Mouse (Mus musculus) limb, embryonic 12.5 days (tissue): Measurements from ENCODE around the gene Pcdh15. TPM values are rescaled to one million over a fixed set of nuclear protein-coding genes. Genes with fewer than 3 reads are reported as not detected.

ENCODE experiments used
- ATAC-seq: fragments of 200-750 bp; cut with Nextera tagmentation; 2 replicates; pipeline ENCODE4 v1.8.0; 2017; ENCODE audit warnings: low read depth, moderate TSS enrichment; ENCODE audit not compliant: insufficient number of reproducible peaks, insufficient read depth, low FRiP score, low TSS enrichment
- H3K27ac ChIP-seq: fragments of 300-500 bp; sonication (generic); 2 replicates; pipeline ENCODE4 v1.5.1; 2016; ENCODE audit warnings: mild to moderate bottlenecking, moderate library complexity
- H3K27me3 ChIP-seq: fragments of 300-500 bp; sonication (generic); 2 replicates; pipeline ENCODE4 v1.6.1; 2016; ENCODE audit warnings: mild to moderate bottlenecking, moderate library complexity
- H3K36me3 ChIP-seq: fragments of 300-500 bp; sonication (generic); 2 replicates; pipeline ENCODE4 v1.6.1; 2016; ENCODE audit warnings: mild to moderate bottlenecking, moderate library complexity
- H3K4me1 ChIP-seq: fragments of 300-500 bp; sonication (generic); replicated peaks from 2 replicates; pipeline ENCODE4 v1.6.1; 2016
- H3K4me2 ChIP-seq: fragments of 300-500 bp; sonication (generic); 2 replicates; pipeline ENCODE4 v1.6.1; 2016; ENCODE audit warnings: mild to moderate bottlenecking, moderate library complexity
- H3K4me3 ChIP-seq: fragments of 300-500 bp; sonication (generic); replicated peaks from 2 replicates; pipeline ENCODE4 v1.5.1; 2016; ENCODE audit warnings: mild to moderate bottlenecking
- H3K9ac ChIP-seq: fragments of 300-500 bp; sonication (generic); replicated peaks from 2 replicates; pipeline ENCODE4 v1.6.1; 2016; ENCODE audit warnings: mild to moderate bottlenecking, moderate library complexity
- H3K9me3 ChIP-seq: fragments of 300-500 bp; sonication (generic); 2 replicates; pipeline ENCODE4 v1.6.1; 2016; ENCODE audit warnings: mild to moderate bottlenecking, moderate library complexity
- WGBS: fragments of 180-500 bp; shearing (Covaris S2); methylation state at CpG from one replicate; pipeline ENCODE4 v1.1.7; 2016; 5-methylcytosine and 5-hydroxymethylcytosine counted together
- polyA plus RNA-seq: library from polyadenylated mRNA; unstranded; fragments of >200 nt; fragmentation: Nextera tagmentation; extraction: Ambion mirVana; gene quantifications from 2 replicates; pipeline ENCODE4 v1.2.1, GENCODE M21; 2016

Pcdh15 gene
- polyA plus RNA-seq, 1 experiment from 2014 or later, result 2.6 TPM

DNA sequence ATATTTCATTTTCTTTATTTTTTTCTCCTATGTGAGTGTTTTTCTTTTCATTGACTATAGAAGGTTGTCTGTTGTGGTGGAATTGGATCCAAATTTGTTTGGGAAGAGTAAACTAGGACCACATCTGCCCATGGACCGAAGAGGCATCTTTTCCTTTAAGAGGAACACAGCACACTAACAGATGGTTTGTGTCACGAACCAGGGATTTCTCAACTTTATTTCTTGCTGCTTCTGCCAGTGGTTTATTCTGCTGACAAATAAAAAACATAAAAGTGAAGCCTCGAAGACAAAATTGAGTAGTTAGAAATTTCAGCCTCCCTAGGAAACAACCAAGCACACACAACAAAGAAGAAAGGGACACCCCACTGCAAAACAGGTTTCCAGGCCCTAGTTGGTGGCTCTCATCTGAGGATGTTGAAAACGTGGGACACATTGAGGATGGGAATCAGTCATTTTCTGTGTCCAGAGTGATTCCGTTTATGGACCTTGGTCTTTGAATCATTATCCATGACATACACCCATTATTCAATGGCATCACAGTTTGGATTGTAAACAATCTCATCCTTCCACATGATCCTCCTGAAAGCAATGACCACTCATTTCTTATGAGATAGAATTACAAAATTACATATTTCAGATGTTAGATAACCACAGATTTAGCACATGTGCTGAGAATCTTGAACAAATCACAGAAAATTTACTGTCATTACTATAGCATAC, 1206.5 kb downstream of the Pcdh15 start:
- Histone ChIP-seq H3K27ac (no peak overlapping the region), H3K27me3 (no peaks in the 10 kb centered on the region), H3K4me1 (no peaks in the 10 kb centered on the region), H3K4me2 (no peak overlapping the region), H3K36me3 (no peaks in the 10 kb centered on the region), H3K4me3 (no peak overlapping the region), H3K9me3 (no peaks in the 10 kb centered on the region), H3K9ac (no peak overlapping the region)
- WGBS, result 59% methylated on average over 5 of the region's 5 CpGs
- no peak for ATAC-seq

DNA sequence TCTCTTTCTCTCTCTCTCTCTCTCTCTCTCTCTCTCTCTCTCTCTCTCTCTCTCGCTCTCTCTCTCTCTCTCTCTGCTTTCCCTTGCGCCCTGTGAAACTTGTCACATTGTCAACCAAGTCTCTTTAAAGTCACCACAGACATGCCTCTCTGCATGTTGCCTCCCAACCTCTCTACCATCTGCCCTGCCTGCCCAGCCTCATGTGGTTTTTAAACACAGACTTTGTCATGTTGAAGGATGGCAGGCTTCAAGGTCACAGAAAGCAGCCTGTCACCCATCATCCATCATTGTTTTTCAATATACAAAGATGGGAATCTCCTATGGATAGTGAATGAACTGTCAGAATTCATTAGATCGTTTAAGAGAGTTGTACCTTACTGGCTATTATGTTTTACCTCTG, 1207.9 kb downstream of the Pcdh15 start:
- no peak for ATAC-seq
- H3K27ac ChIP-seq, result no peak overlapping the region
- no peak overlapping the region for H3K4me3 ChIP-seq
- 85% methylated on average over 3 of the region's 3 CpGs for WGBS
- no peaks in the 10 kb centered on the region for H3K4me1 ChIP-seq
- H3K36me3 ChIP-seq, result no peaks in the 10 kb centered on the region
- H3K9me3 ChIP-seq, result no peaks in the 10 kb centered on the region
- H3K9ac ChIP-seq, result no peak overlapping the region
- H3K4me2 ChIP-seq, result no peak overlapping the region
- no peaks in the 10 kb centered on the region for H3K27me3 ChIP-seq

- Histone ChIP-seq H3K4me2 (no peak overlapping the region), H3K9me3 (no peaks in the 10 kb centered on the region), H3K27me3 (no peaks in the 10 kb centered on the region), H3K36me3 (no peaks in the 10 kb centered on the region), H3K4me3 (no peak overlapping the region), H3K9ac (no peak overlapping the region), H3K27ac (no peak overlapping the region), H3K4me1 (no peaks in the 10 kb centered on the region)
- WGBS, result 93% methylated on average over 2 of the region's 2 CpGs
- no peak for ATAC-seq
These were observed 1216.9 kb downstream of the Pcdh15 start for GRCm38 (mm10) chr10:74316091-74316490.

DNA sequence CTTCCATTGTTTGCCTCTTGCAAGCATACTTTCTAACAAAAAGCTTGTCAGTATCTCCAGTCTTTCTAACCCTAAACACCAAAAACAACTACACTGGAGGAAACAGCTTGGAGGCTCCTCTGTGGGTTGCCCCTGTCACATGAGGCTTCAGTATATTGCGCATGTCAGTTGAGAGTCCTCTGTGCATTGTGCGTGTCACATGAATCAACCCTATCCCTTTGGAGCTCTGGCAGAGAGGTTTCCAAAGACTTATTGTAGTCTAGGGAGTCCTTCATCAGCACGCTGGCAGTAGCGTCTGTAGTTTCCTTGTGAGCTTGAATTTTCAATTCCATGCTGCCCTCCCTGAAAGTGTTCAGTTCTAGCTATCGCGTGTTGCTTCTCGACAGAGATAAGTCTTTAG, 1236.3 kb downstream of the Pcdh15 start:
- no peaks in the 10 kb centered on the region for H3K4me1 ChIP-seq
- H3K4me3 ChIP-seq, result no peak overlapping the region
- no peak overlapping the region for H3K9ac ChIP-seq
- no peak for ATAC-seq
- no peaks in the 10 kb centered on the region for H3K27me3 ChIP-seq
- no peaks in the 10 kb centered on the region for H3K9me3 ChIP-seq
- H3K36me3 ChIP-seq, result no peaks in the 10 kb centered on the region
- no peak overlapping the region for H3K27ac ChIP-seq
- no peak overlapping the region for H3K4me2 ChIP-seq
- WGBS, result 89% methylated on average over 7 of the region's 7 CpGs

GRCm38 (mm10) chr10:74339247-74340160, 1240.4 kb downstream of the Pcdh15 start:
- H3K4me2 ChIP-seq, result no peak overlapping the region
- 91% methylated on average over 3 of the region's 3 CpGs for WGBS
- no peak overlapping the region for H3K27ac ChIP-seq
- no peaks in the 10 kb centered on the region for H3K4me1 ChIP-seq
- H3K4me3 ChIP-seq, result no peak overlapping the region
- H3K36me3 ChIP-seq, result no peaks in the 10 kb centered on the region
- ATAC-seq, result no peak
- no peaks in the 10 kb centered on the region for H3K27me3 ChIP-seq
- no peak overlapping the region for H3K9ac ChIP-seq
- no peaks in the 10 kb centered on the region for H3K9me3 ChIP-seq

DNA sequence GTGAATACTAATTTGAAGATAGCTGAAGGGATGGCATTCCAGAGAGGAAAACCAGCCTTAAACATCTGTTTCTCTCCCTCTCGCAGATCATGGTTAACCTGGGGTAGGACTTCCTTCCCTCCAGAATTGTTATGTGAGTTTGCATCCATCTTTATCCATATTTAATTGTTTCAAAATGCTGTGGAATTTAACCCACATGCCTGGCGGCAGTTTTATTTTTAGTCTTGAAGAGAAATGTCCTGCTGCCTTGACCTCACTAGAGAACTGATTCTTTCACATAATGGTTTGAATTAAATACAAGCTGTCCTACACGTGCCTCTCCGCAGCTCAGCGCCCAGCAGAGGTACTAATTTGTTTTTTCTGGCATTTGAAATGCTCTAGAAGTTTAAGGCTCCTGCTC, 1260.4 kb downstream of the Pcdh15 start:
- Histone ChIP-seq H3K27me3 (no peaks in the 10 kb centered on the region), H3K9ac (no peak overlapping the region), H3K4me2 (no peak overlapping the region), H3K4me3 (no peak overlapping the region), H3K36me3 (no peaks in the 10 kb centered on the region), H3K4me1 (no peaks in the 10 kb centered on the region), H3K9me3 (no peaks in the 10 kb centered on the region), H3K27ac (no peak overlapping the region)
- WGBS, result 42% methylated on average over 5 of the region's 5 CpGs
- no peak for ATAC-seq

- Histone ChIP-seq H3K9ac (no peak overlapping the region), H3K9me3 (no peaks in the 10 kb centered on the region), H3K36me3 (no peaks in the 10 kb centered on the region), H3K4me3 (no peak overlapping the region), H3K27ac (no peak overlapping the region), H3K27me3 (no peaks in the 10 kb centered on the region; the same call in 1 of the 2 replicates), H3K4me1 (peaks cover 5% of the 10 kb centered on the region; the same call in 1 of the 2 replicates), H3K4me2 (no peak overlapping the region)
- no peak for ATAC-seq
- 85% methylated on average over 1 of the region's 1 CpGs for WGBS
These were observed 1279.6 kb downstream of the Pcdh15 start for GRCm38 (mm10) chr10:74378697-74379096.

DNA sequence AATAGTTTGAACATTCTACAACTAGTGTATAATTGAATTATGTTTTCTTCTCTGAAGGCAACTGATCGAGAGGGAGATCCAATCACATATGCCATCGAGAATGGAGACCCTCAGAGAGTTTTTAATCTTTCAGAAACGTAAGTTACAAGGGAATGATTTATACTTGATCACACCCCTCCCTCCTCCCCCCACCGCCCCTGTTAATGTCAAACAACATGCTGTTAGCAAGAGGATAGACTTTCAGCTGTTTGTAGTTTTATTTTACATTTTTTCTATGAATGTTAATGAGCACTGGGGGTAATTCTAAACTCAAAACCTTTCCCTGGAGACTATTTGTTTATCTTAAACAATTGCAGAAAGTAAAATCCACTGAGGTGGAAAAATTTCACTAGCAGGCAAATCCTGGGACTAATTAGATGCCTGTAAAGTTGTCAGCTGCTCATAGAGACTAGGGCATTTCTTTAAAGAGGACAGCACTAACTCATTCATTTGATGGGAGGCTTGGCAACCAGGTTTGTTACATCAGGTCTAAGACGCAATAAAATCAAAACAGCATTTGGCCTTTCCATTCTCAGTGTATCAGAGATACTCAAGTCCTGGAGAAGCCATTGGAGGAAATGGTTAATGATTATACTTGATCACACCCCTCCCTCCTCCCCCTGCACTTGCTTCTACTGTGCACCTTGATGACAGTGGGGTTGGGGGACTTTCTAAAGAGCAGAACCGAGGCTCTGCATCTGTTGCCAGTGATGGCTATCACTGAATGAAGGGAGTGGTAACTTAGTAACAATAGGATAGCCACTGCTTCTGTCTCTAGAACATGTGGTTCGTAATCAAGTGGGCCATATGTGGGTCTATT, 1280.4 kb downstream of the Pcdh15 start:
- no peak overlapping the region for H3K9ac ChIP-seq
- no peak overlapping the region for H3K4me2 ChIP-seq
- no peak overlapping the region for H3K27ac ChIP-seq
- H3K4me3 ChIP-seq, result no peak overlapping the region
- no peak for ATAC-seq
- H3K36me3 ChIP-seq, result no peaks in the 10 kb centered on the region
- H3K4me1 ChIP-seq, result peaks cover 5% of the 10 kb centered on the region; the same call in 1 of the 2 replicates
- 24% methylated on average over 7 of the region's 7 CpGs for WGBS
- no peaks in the 10 kb centered on the region for H3K9me3 ChIP-seq
- H3K27me3 ChIP-seq, result no peaks in the 10 kb centered on the region; the same call in 1 of the 2 replicates

GRCm38 (mm10) chr10:74387538-74388499, 1288.7 kb downstream of the Pcdh15 start:
- no peaks in the 10 kb centered on the region for H3K4me1 ChIP-seq
- no peak for ATAC-seq
- 61% methylated on average over 10 of the region's 10 CpGs for WGBS

GRCm38 (mm10) chr10:74403111-74403510, 1304.0 kb downstream of the Pcdh15 start:
- WGBS, result 79% methylated on average over 8 of the region's 8 CpGs
- no peaks in the 10 kb centered on the region for H3K4me1 ChIP-seq
- no peaks in the 10 kb centered on the region for H3K27me3 ChIP-seq
- no peak overlapping the region for H3K4me2 ChIP-seq
- ATAC-seq, result no peak
- no peak overlapping the region for H3K4me3 ChIP-seq
- H3K27ac ChIP-seq, result no peak overlapping the region
- H3K9me3 ChIP-seq, result no peaks in the 10 kb centered on the region
- no peak overlapping the region for H3K9ac ChIP-seq
- no peaks in the 10 kb centered on the region for H3K36me3 ChIP-seq

More at GRCm38 (mm10) chr10:74387538-74388499, 1288.7 kb downstream of the Pcdh15 start:
- Histone ChIP-seq H3K36me3 (no peaks in the 10 kb centered on the region), H3K27me3 (no peaks in the 10 kb centered on the region), H3K27ac (no peak overlapping the region), H3K9me3 (no peaks in the 10 kb centered on the region), H3K4me3 (no peak overlapping the region), H3K4me2 (no peak overlapping the region), H3K9ac (no peak overlapping the region)
